In genomic region chr11:75838861-75839426, GRCm38 (mm10) we compare ENCODE assay signal across 29 mouse cellular contexts. TPM values are rescaled to one million over a fixed set of nuclear protein-coding genes. Genes with fewer than 3 reads are reported as not detected.
DNase-seq lines count a peak whose midpoint lies in the region; ATAC-seq and TF ChIP-seq lines count a peak whose summit lies in the region.
"Had no signal": no experiment of that assay in that cellular context is flagged by ENCODE, and none has a peak within 500 bp of the region (broad histone marks: within the 10 kb centered on the region; RNA-seq: fewer than 3 reads in every experiment).

No protein-coding gene starts in this region.

- no peak overlapping the region for H3K4me3 ChIP-seq in forebrain, postnatal 0 days (ENCODE audit: low read depth, low read length)
- no peak overlapping the region for H3K4me3 ChIP-seq in forebrain, embryonic 15.5 days
- H3K4me3 ChIP-seq in midbrain, embryonic 10.5 days = no peak overlapping the region
- no peak overlapping the region for H3K4me3 ChIP-seq in midbrain, postnatal 0 days (ENCODE audit: low read depth, low read length)
- no peak overlapping the region for H3K4me3 ChIP-seq in liver, postnatal 0 days (ENCODE audit: low read depth, low read length)
- H3K4me3 ChIP-seq: embryonic facial prominence, embryonic 12.5 days; hindbrain, embryonic 15.5 days; kidney, embryonic 15.5 days; midbrain, embryonic 12.5 days; neural tube, embryonic 13.5 days had no signal

- no peaks in the 10 kb centered on the region for H3K27me3 ChIP-seq in forebrain, postnatal 0 days (ENCODE audit: insufficient read depth, low read length)
- H3K27me3 ChIP-seq in forebrain, embryonic 15.5 days = no peaks in the 10 kb centered on the region
- H3K27me3 ChIP-seq in midbrain, embryonic 10.5 days (ENCODE audit: low read depth, poor library complexity, severe bottlenecking) = no peaks in the 10 kb centered on the region
- H3K27me3 ChIP-seq in midbrain, postnatal 0 days (ENCODE audit: insufficient read depth, low read length) = no peaks in the 10 kb centered on the region
- H3K27me3 ChIP-seq in liver, postnatal 0 days (ENCODE audit: insufficient read depth, low read length) = no peaks in the 10 kb centered on the region
- H3K27me3 ChIP-seq: hindbrain, embryonic 15.5 days; kidney, embryonic 15.5 days; neural tube, embryonic 13.5 days had no signal

- ATAC-seq in forebrain, postnatal 0 days = peak; percentile 8; the same call in 1 of the 2 replicates
- no peak for ATAC-seq in forebrain, embryonic 15.5 days (replicated peaks)
- ATAC-seq in midbrain, postnatal 0 days (ENCODE audit: low FRiP score) = no peak
- peak; percentile 59 to 73 for ATAC-seq in hematopoietic stem cell, adult 5-6 weeks (replicated peaks in 1 of 2; ENCODE audit: insufficient read depth in 1 of 2, low FRiP score in 2 of 2, low TSS enrichment in 1 of 2, low read depth in 1 of 2, poor library complexity in 2 of 2, severe bottlenecking in 2 of 2)
- no peak for ATAC-seq in liver, postnatal 0 days
- ATAC-seq: activated CD4-positive, CD25-positive, alpha-beta regulatory T cell, adult 4 months had no signal

- peak; percentile 21 for DNase-seq in forebrain, postnatal 0 days
- no peak for DNase-seq in midbrain, embryonic 10.5 days (ENCODE audit: low spot score)
- DNase-seq in midbrain, postnatal 0 days (ENCODE audit: low spot score) = no peak
- DNase-seq in B cell, adult 2 months = peak; percentile 42 to 45
- DNase-seq in liver, postnatal 0 days = no peak
- DNase-seq: adrenal gland, adult 2 months; adrenal gland, postnatal 36 days; cerebellum, adult 18-20 months; embryo, embryonic 11 days; gastrocnemius, postnatal 14 days; heart, adult 18-20 months; heart, postnatal 4 days; kidney, adult 18-20 months; kidney, postnatal 36 days; layer of hippocampus, postnatal 36 days; liver; lung, embryonic 14.5 days; lung, postnatal 14 days; thymus, postnatal 25 days had no signal

- no peaks in the 10 kb centered on the region for H3K9me3 ChIP-seq in forebrain, postnatal 0 days (ENCODE audit: low read length)
- no peaks in the 10 kb centered on the region for H3K9me3 ChIP-seq in forebrain, embryonic 15.5 days
- H3K9me3 ChIP-seq in midbrain, embryonic 10.5 days (replicated peaks) = no peaks in the 10 kb centered on the region
- no peaks in the 10 kb centered on the region for H3K9me3 ChIP-seq in midbrain, postnatal 0 days (ENCODE audit: low read length)
- no peaks in the 10 kb centered on the region for H3K9me3 ChIP-seq in liver, postnatal 0 days (ENCODE audit: low read length)
- H3K9me3 ChIP-seq: embryonic facial prominence, embryonic 12.5 days; hindbrain, embryonic 15.5 days; kidney, embryonic 15.5 days; midbrain, embryonic 12.5 days; neural tube, embryonic 13.5 days had no signal

- WGBS in forebrain, postnatal 0 days = 70% methylated on average over 10 of the region's 10 CpGs
- WGBS in forebrain, embryonic 15.5 days = 72% methylated on average over 10 of the region's 10 CpGs
- 82% methylated on average over 10 of the region's 10 CpGs for WGBS in midbrain, embryonic 10.5 days
- 75% methylated on average over 10 of the region's 10 CpGs for WGBS in midbrain, postnatal 0 days
- WGBS in liver, postnatal 0 days (ENCODE audit: insufficient replicate concordance) = 62% methylated on average over 10 of the region's 10 CpGs

- H3K36me3 ChIP-seq in forebrain, postnatal 0 days (ENCODE audit: insufficient read depth) = no peaks in the 10 kb centered on the region
- no peaks in the 10 kb centered on the region for H3K36me3 ChIP-seq in forebrain, embryonic 15.5 days
- no peaks in the 10 kb centered on the region for H3K36me3 ChIP-seq in midbrain, embryonic 10.5 days
- no peaks in the 10 kb centered on the region for H3K36me3 ChIP-seq in midbrain, postnatal 0 days (ENCODE audit: insufficient read depth, low read length)
- H3K36me3 ChIP-seq in liver, postnatal 0 days (replicated peaks; ENCODE audit: insufficient read depth, low read length) = no peaks in the 10 kb centered on the region
- H3K36me3 ChIP-seq: embryonic facial prominence, embryonic 12.5 days; hindbrain, embryonic 15.5 days; kidney, embryonic 15.5 days; midbrain, embryonic 12.5 days; neural tube, embryonic 13.5 days had no signal

- no peak overlapping the region for H3K9ac ChIP-seq in forebrain, postnatal 0 days
- H3K9ac ChIP-seq in forebrain, embryonic 15.5 days (replicated peaks) = no peak overlapping the region
- H3K9ac ChIP-seq in midbrain, postnatal 0 days (replicated peaks; ENCODE audit: low read length, poor library complexity, severe bottlenecking) = no peak overlapping the region
- no peak overlapping the region for H3K9ac ChIP-seq in liver, postnatal 0 days (replicated peaks)
- H3K9ac ChIP-seq: embryonic facial prominence, embryonic 12.5 days; hindbrain, embryonic 15.5 days; kidney, embryonic 15.5 days; liver, embryonic 14.5 days; lung, embryonic 14.5 days; midbrain, embryonic 12.5 days; neural tube, embryonic 13.5 days had no signal

- no peak for TF ChIP-seq EP300 in liver, postnatal 0 days (IDR thresholded peaks at IDR 0.05; ENCODE audit: low read depth)

- H3K27ac ChIP-seq in forebrain, postnatal 0 days (ENCODE audit: low read depth, low read length) = no peak overlapping the region
- no peak overlapping the region for H3K27ac ChIP-seq in forebrain, embryonic 15.5 days (replicated peaks)
- H3K27ac ChIP-seq in midbrain, embryonic 10.5 days (replicated peaks) = peak overlapping the region; percentile 0; the same call in 1 of the 2 replicates
- no peak overlapping the region; the same call in 1 of the 2 replicates for H3K27ac ChIP-seq in midbrain, postnatal 0 days (ENCODE audit: low read depth, low read length)
- no peak overlapping the region for H3K27ac ChIP-seq in liver, postnatal 0 days (ENCODE audit: low read depth)
- H3K27ac ChIP-seq: embryonic facial prominence, embryonic 12.5 days; hindbrain, embryonic 15.5 days; kidney, embryonic 15.5 days; liver, embryonic 14.5 days; midbrain, embryonic 12.5 days; neural tube, embryonic 13.5 days had no signal

- peaks cover 16% of the 10 kb centered on the region for H3K4me1 ChIP-seq in forebrain, postnatal 0 days (ENCODE audit: insufficient read depth)
- peaks cover 12% of the 10 kb centered on the region for H3K4me1 ChIP-seq in forebrain, embryonic 15.5 days
- H3K4me1 ChIP-seq in midbrain, embryonic 10.5 days = peaks cover 59% of the 10 kb centered on the region
- peaks cover 3% of the 10 kb centered on the region; the same call in 1 of the 2 replicates for H3K4me1 ChIP-seq in midbrain, postnatal 0 days (ENCODE audit: insufficient read depth, low read length)
- no peaks in the 10 kb centered on the region for H3K4me1 ChIP-seq in liver, postnatal 0 days (ENCODE audit: insufficient read depth)

- TF ChIP-seq CTCF in forebrain, postnatal 0 days (IDR thresholded peaks at IDR 0.05; ENCODE audit: low read depth) = no peak
- TF ChIP-seq CTCF in midbrain, postnatal 0 days (IDR thresholded peaks at IDR 0.05) = no peak
- TF ChIP-seq CTCF in liver, postnatal 0 days (IDR thresholded peaks at IDR 0.05; ENCODE audit: low read depth) = no peak

- H3K4me2 ChIP-seq in forebrain, postnatal 0 days (ENCODE audit: low read depth) = no peak overlapping the region
- H3K4me2 ChIP-seq in forebrain, embryonic 15.5 days (replicated peaks) = no peak overlapping the region
- H3K4me2 ChIP-seq in midbrain, postnatal 0 days (ENCODE audit: low read depth, low read length, poor library complexity, severe bottlenecking) = no peak overlapping the region
- no peak overlapping the region for H3K4me2 ChIP-seq in liver, postnatal 0 days (ENCODE audit: low read depth, low read length)
- H3K4me2 ChIP-seq: embryonic facial prominence, embryonic 12.5 days; heart, embryonic 11.5 days; hindbrain, embryonic 15.5 days; kidney, embryonic 15.5 days; lung, embryonic 14.5 days; midbrain, embryonic 12.5 days; neural tube, embryonic 13.5 days had no signal

RNA-seq across cellular contexts. Expression of gene Doc2b, which starts 43.1 kb away (rescaled TPM):
- total RNA-seq in forebrain, postnatal 0 days (2014; rRNA removed) = 13.3 and 16.2 TPM in 2 replicates
- 3.5 and 5.3 TPM in 2 replicates for polyA plus RNA-seq in forebrain, postnatal 0 days (2015; fragmentation: Nextera tagmentation; extraction: Ambion mirVana)
- 2.0 and 2.1 TPM in 2 replicates for polyA plus RNA-seq in forebrain, embryonic 15.5 days (2015; fragmentation: Nextera tagmentation; extraction: Ambion mirVana)
- 0.46 and 0.57 TPM in 2 replicates for polyA plus RNA-seq in midbrain, embryonic 10.5 days (2016; fragmentation: Nextera tagmentation; extraction: Ambion mirVana)
- 23.0 and 27.7 TPM in 2 replicates for total RNA-seq in midbrain, postnatal 0 days (2014; rRNA removed)
- 6.9 and 8.0 TPM in 2 replicates for polyA plus RNA-seq in midbrain, postnatal 0 days (2015; fragmentation: Nextera tagmentation; extraction: Ambion mirVana)
- total RNA-seq in hematopoietic stem cell, adult 5-6 weeks (2017) = 0.13 TPM in 1 of 2 replicates, not detected in the other
- polyA plus RNA-seq in liver, postnatal 0 days (2015; fragmentation: Nextera tagmentation; extraction: Ambion mirVana) = not detected in 2 replicates
- polyA plus RNA-seq: activated CD4-positive, CD25-positive, alpha-beta regulatory T cell, adult 4 months had no signal

Comparison
In these comparisons a context has a peak if more than half of its experiments do, and no peak if none do; other contexts are left out.
1. ATAC-seq: peak in forebrain, postnatal 0 days (single experiment) and hematopoietic stem cell, adult 5-6 weeks (2 of 2); none in forebrain, embryonic 15.5 days (single experiment), midbrain, postnatal 0 days (single experiment) and liver, postnatal 0 days (single experiment).
2. DNase-seq: peak in forebrain, postnatal 0 days (single experiment) and B cell, adult 2 months (2 of 2); none in midbrain, embryonic 10.5 days (single experiment), midbrain, postnatal 0 days (single experiment) and liver, postnatal 0 days (single experiment).